Mouse (Mus musculus) testis, postnatal 14 days (tissue): ENCODE measurements around the gene Pnma1.
A peak's percentile ranks its signal among the peaks of the same experiment; 100 is the strongest.

ENCODE experiments used
- DNase-seq: peaks from one replicate; pipeline ENCODE4 v3.0.0; 2021; ENCODE audit warnings: low spot score

Gene Pnma1

GRCm38 (mm10) chr12:84178052-84178451 is 29.8 kb upstream of the Pnma1 start:
- DNase-seq, result no peak

GRCm38 (mm10) chr12:84176886-84177765 is 28.8 kb upstream of the Pnma1 start:
- no peak for DNase-seq

- DNase-seq, result no peak
Observed at GRCm38 (mm10) chr12:84176126-84176769, 28.0 kb upstream of the Pnma1 start.

GRCm38 (mm10) chr12:84175659-84176061 is 27.4 kb upstream of the Pnma1 start:
- DNase-seq, result peak; percentile 65

DNA sequence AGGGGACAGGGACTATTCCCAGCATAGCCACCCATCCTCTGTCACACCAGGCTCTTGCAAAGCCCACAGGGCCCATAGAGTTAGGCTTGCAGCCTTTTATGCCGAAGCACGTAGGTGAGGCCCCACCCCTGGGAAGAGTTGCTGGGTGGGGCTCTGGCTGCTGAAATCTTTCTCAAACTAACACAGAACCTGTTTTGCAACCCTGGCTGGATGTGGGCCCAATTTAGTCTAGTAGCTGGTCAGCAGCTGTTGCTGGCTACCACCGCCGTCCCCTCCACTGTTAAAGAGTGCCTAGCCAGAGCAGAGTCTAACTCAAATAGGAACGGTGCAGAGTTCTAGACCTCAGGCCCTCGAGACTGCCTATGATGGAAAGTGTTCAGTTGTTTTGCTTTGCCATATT is 26.6 kb upstream of the Pnma1 start:
- DNase-seq, result no peak

GRCm38 (mm10) chr12:84174190-84174811 is 26.0 kb upstream of the Pnma1 start:
- no peak for DNase-seq

DNA sequence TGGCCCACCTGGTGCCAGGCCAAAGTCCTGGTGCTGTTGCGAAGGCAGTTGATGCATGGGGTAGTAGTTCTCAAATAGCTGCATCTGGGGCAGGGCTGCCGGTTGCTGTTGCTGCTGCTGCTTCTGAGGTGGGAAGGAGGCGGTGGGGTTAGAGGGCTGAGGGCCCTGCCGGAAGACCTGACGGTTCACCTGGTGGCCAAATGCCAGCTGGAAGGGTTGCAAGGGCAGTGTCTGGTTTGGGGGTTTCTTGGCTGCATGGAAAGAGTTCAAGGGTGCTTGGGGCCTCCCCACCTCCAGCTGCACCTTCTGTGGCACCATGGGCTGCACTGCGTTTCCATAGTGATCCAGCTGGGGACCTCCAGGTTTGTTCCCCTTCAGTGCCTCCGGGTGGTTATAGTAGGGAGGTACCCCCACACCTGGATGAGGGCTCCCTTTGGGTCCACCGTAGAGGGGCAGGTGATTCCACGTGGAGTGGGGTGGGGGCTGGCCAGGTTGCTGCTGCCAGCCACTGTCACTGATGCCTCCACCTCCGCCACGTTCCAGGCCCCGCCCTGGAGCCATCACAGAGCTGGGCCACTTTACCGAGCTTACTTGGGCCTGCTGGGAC is 25.1 kb upstream of the Pnma1 start:
- no peak for DNase-seq

DNA sequence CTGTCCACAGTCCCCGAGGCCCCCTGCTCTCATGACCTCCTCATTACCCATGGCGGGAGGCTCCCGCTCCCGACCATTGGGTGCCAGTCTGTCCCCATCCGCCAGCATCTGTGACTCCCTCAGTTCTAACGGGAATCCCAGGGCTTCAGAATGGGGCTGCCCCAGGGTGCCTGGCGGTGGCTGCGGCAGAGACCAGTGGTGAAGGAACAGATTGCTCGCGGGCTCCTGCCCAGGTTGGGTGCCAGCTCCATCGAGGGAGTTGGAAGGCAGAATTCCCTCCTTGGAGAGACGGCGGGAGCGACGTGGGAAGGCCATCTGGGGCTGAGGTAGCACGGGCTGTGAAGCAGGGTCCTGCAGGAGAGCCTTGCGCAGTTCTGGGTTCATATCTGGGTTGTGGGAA is 24.6 kb upstream of the Pnma1 start:
- DNase-seq, result no peak

- DNase-seq, result no peak
Observed at GRCm38 (mm10) chr12:84172216-84172615, 23.9 kb upstream of the Pnma1 start.

GRCm38 (mm10) chr12:84170610-84171009 is 22.3 kb upstream of the Pnma1 start:
- DNase-seq, result no peak

DNA sequence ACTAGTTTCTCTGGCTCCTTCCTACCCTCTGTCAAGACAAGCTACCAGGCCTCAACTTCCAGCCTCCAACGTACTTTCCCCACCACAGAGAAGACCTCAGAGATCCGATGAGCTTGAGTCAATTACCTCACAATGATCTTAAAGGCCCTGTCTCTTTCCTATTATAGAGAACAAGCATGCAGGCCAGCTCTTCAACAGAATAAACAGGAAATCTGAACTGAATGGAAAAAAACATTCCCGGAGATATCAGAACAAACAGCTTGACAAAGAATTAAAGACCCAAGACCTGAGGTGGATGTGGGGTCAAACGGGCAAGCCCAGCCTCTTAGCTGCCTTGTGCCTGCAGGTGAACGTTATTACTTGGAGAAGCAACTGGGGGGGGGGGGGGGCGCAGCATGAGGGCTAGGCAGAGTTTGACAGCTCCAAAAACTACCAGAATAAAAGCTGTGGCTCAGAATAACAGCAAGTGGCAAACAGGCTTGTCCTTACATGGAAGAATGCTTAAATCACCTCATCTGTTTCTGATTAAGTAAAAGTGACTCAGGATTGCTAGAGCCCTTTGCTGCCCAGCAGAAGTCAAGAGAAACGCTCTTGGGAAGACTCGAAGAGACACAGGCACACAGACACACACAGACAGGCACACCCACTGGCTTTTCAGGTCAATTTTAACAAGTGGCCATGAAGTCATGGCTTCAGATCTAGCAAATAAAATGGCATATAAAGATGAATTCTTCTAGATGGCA is 17.5 kb upstream of the Pnma1 start:
- no peak for DNase-seq

DNA sequence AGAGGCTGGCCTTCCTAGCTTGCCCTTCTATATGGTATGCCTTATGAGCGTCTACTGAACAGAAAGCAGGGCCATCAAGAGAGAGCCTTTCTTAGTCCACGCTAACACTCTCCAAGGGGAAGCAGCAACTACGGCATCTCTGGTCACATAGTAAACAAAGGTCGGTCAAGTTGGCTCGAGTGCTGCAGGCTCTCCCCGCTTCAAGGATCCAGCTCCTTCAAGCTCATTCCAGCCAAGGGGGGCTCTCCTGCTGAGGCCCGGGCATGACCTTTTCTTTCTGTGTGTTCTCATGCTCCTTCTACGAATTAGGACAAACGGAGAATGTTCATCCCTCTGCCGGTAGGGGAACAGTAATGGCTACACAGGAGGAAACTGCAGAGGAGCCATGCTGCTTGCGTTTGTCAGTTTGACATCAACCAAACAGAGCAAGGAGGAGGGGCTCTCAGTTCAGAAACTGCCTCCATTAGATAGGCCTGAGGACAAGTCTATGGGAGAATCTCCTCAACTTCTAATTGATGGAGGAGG is 15.4 kb upstream of the Pnma1 start:
- no peak for DNase-seq

GRCm38 (mm10) chr12:84163133-84163532 is 14.8 kb upstream of the Pnma1 start:
- no peak for DNase-seq

GRCm38 (mm10) chr12:84161616-84162433 is 13.5 kb upstream of the Pnma1 start:
- DNase-seq, result no peak

DNA sequence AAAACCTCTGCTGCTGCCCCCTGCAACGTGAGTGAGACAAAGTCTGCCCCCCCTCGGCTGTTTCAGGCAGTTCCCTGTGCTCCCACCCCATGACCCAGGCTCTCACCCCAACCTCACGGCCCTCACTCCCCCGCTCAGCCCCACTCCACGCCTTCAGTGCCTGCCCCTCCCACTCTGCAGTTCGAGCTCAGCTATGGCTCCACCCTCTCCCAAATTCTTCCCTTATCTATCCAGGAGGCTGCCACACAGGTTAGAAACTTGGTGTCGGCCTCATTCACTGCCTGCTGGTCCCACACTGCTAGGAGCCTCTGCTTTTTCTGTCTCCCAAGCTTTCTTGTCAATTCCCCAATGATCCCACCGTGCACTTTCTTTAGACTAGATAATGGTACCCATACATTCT is 12.8 kb upstream of the Pnma1 start:
- no peak for DNase-seq

DNA sequence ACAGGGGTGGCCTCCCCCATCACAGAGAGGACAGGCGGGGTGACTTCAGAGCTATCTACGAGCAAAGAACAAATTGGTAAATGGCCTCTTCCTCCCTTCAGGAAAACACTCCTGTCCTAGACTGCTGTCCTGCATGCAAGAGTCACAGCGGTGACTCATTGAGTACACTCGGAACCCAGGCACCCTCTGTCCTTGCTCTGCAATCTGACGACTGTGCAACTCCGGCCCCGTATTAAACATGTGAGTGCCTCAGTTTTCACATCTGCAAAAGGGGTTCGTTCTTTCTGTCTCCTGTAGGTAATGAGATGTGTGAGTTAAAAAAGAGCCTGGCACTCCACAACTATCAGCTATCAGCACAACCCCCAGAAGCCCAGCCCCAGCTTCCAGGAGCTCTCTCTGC is 12.2 kb upstream of the Pnma1 start:
- no peak for DNase-seq

- DNase-seq, result no peak
Observed at GRCm38 (mm10) chr12:84158156-84158555, 9.9 kb upstream of the Pnma1 start.

- DNase-seq, result no peak
Observed at GRCm38 (mm10) chr12:84156210-84156609, 7.9 kb upstream of the Pnma1 start.

DNA sequence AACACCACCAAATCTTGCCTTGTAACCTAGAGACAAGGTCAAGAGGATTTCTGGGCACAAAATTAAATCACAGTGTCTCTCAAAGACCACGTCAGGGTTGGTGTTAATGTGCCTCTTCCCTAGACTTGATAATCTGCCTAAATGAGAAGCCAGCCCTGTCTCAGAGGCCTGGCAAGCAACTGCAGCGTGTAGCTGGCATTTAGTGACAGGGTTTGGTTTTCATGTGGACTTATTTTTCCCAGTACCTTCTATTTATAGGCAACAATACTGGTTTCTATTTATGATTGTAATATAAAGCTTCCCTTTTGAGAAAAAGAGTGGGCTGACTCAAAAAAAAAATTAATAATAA is 7.2 kb upstream of the Pnma1 start:
- no peak for DNase-seq

GRCm38 (mm10) chr12:84154786-84155522 is 6.7 kb upstream of the Pnma1 start:
- peak; percentile 72 for DNase-seq
